Mouse (Mus musculus): ENCODE results near the gene Nell1. TPM values are rescaled to one million over a fixed set of nuclear protein-coding genes. Genes with fewer than 3 reads are reported as not detected.

Gene Nell1
- total RNA-seq, 2 experiments from 2014 or later = 62.9 to 63.6 TPM

GRCm38 (mm10) chr7:50226621-50227020, 252.0 kb downstream of the Nell1 start:
- DNase-seq (ENCODE audit: low spot score in 2 of 2) = peak in 1 of 2 experiments; percentile 74
- intact Hi-C loops (cut with DNase I) = loop anchor here (10.0 kb wide), 1 partner anchor 1038 kb away; no protein-coding TSS in a partner anchor

GRCm38 (mm10) chr7:50228273-50228672, 253.6 kb downstream of the Nell1 start:
- intact Hi-C loops (cut with DNase I) = loop anchor here (10.0 kb wide), 1 partner anchor 1037 kb away; no protein-coding TSS in a partner anchor
- no peak for DNase-seq (ENCODE audit: low spot score in 2 of 2)

- DNase-seq (ENCODE audit: low spot score in 2 of 2) = peak in 1 of 2 experiments; percentile 15
- intact Hi-C loops (cut with DNase I) = loop anchor here (5.0 to 10.0 kb wide), 5 partner anchors 79 to 1584 kb away; no protein-coding TSS in a partner anchor
These were observed 266.5 kb downstream of the Nell1 start for GRCm38 (mm10) chr7:50241213-50241612.

GRCm38 (mm10) chr7:50241634-50242273, 267.1 kb downstream of the Nell1 start:
- intact Hi-C loops (cut with DNase I) = loop anchor here (5.0 to 10.0 kb wide), 5 partner anchors 79 to 1583 kb away; no protein-coding TSS in a partner anchor

GRCm38 (mm10) chr7:50253166-50253565, 278.5 kb downstream of the Nell1 start:
- DNase-seq (ENCODE audit: low spot score in 2 of 2) = peak in 1 of 2 experiments; percentile 69
- intact Hi-C loops (cut with DNase I) = no loop called here

More at GRCm38 (mm10) chr7:50241634-50242273, 267.1 kb downstream of the Nell1 start:
- peak; percentile 87 to 99 for DNase-seq (ENCODE audit: low spot score in 2 of 2)

GRCm38 (mm10) chr7:50260016-50260415, 285.4 kb downstream of the Nell1 start:
- no peak for DNase-seq (ENCODE audit: low spot score in 2 of 2)
- intact Hi-C loops (cut with DNase I) = no loop called here

- intact Hi-C loops (cut with DNase I) = no loop called here
- DNase-seq (ENCODE audit: low spot score in 2 of 2) = no peak
These were observed 320.8 kb downstream of the Nell1 start for GRCm38 (mm10) chr7:50295508-50295907.

GRCm38 (mm10) chr7:50338226-50338625, 363.6 kb downstream of the Nell1 start:
- DNase-seq (ENCODE audit: low spot score in 2 of 2) = no peak
- intact Hi-C loops (cut with DNase I) = no loop called here

- intact Hi-C loops (cut with DNase I) = no loop called here
- no peak for DNase-seq (ENCODE audit: low spot score in 2 of 2)
These were observed 364.1 kb downstream of the Nell1 start for GRCm38 (mm10) chr7:50338757-50339156.

- DNase-seq (ENCODE audit: low spot score in 2 of 2) = no peak
- intact Hi-C loops (cut with DNase I) = no loop called here
These were observed 376.9 kb downstream of the Nell1 start for GRCm38 (mm10) chr7:50351564-50351963.

- no peak for DNase-seq (ENCODE audit: low spot score in 2 of 2)
- intact Hi-C loops (cut with DNase I) = no loop called here
These were observed 382.5 kb downstream of the Nell1 start for GRCm38 (mm10) chr7:50357213-50357612.

- intact Hi-C loops (cut with DNase I) = no loop called here
- no peak for DNase-seq (ENCODE audit: low spot score in 2 of 2)
These were observed 387.4 kb downstream of the Nell1 start for GRCm38 (mm10) chr7:50362039-50362438.

- intact Hi-C loops (cut with DNase I) = loop anchor here (10.0 kb wide), 1 partner anchor 130 kb away; no protein-coding TSS in a partner anchor
- peak; percentile 68 to 94 for DNase-seq (ENCODE audit: low spot score in 2 of 2)
These were observed 400.2 kb downstream of the Nell1 start for GRCm38 (mm10) chr7:50374876-50375275.

- intact Hi-C loops (cut with DNase I) = no loop called here
- DNase-seq (ENCODE audit: low spot score in 2 of 2) = no peak
These were observed 435.8 kb downstream of the Nell1 start for GRCm38 (mm10) chr7:50410421-50410820.

GRCm38 (mm10) chr7:50419976-50420375, 445.3 kb downstream of the Nell1 start:
- intact Hi-C loops (cut with DNase I) = no loop called here

GRCm38 (mm10) chr7:50422422-50423195, 447.9 kb downstream of the Nell1 start:
- intact Hi-C loops (cut with DNase I) = no loop called here
- peak in 1 of 2 experiments; percentile 29 for DNase-seq (ENCODE audit: low spot score in 2 of 2)

More at GRCm38 (mm10) chr7:50419976-50420375, 445.3 kb downstream of the Nell1 start:
- no peak for DNase-seq (ENCODE audit: low spot score in 2 of 2)

- intact Hi-C loops (cut with DNase I) = no loop called here
- DNase-seq (ENCODE audit: low spot score in 2 of 2) = no peak
These were observed 455.1 kb downstream of the Nell1 start for GRCm38 (mm10) chr7:50429725-50430124.

GRCm38 (mm10) chr7:50441237-50441636, 466.6 kb downstream of the Nell1 start:
- intact Hi-C loops (cut with DNase I) = loop anchor here (5.0 kb wide), 1 partner anchor 199 kb away; no protein-coding TSS in a partner anchor
- DNase-seq (ENCODE audit: low spot score in 2 of 2) = peak; percentile 6 to 57

GRCm38 (mm10) chr7:50447316-50447715, 472.7 kb downstream of the Nell1 start:
- intact Hi-C loops (cut with DNase I) = no loop called here
- no peak for DNase-seq (ENCODE audit: low spot score in 2 of 2)

- intact Hi-C loops (cut with DNase I) = no loop called here
- DNase-seq (ENCODE audit: low spot score in 2 of 2) = peak in 1 of 2 experiments; percentile 49
These were observed 493.1 kb downstream of the Nell1 start for GRCm38 (mm10) chr7:50467742-50468141.

Data from left cerebral cortex, postnatal 25 days (tissue).